ENCODE assay signal across 8 mouse cellular contexts in the genomic region with DNA sequence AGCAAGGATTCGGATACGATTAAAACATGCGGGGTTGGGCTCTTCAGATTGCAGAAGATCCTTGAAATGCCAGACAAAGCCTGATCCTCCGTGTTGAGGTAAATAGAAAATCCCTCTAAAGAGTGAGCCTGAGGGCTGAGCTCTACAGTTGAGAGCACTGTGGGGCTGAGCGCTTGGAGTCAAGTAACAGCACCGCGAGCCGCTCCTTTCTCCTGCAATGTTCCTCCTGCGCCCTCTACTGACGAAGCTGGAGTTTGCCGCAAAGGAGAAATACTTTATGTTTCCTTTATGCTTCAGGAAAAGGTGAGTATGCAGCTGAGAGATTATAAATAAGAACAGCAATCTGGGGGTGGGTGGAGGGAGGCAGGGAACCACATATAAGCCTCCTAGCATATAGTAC. TPM values are rescaled to one million over a fixed set of nuclear protein-coding genes. Genes with fewer than 3 reads are reported as not detected.
A peak's percentile ranks its signal among the peaks of the same experiment; 100 is the strongest.
DNase-seq lines count a peak whose midpoint lies in the region; ATAC-seq and TF ChIP-seq lines count a peak whose summit lies in the region.

No protein-coding gene starts in this region.

- no peaks in the 10 kb centered on the region for H3K27me3 ChIP-seq in heart, embryonic 11.5 days (ENCODE audit: control insufficient read depth, insufficient read depth, low read length)
- H3K27me3 ChIP-seq in cerebellum, adult 2 months (ENCODE audit: control insufficient read depth, insufficient read depth, low read length): no peaks in the 10 kb centered on the region
- no peaks in the 10 kb centered on the region for H3K27me3 ChIP-seq in forebrain, postnatal 0 days (ENCODE audit: insufficient read depth, low read length)
- no peaks in the 10 kb centered on the region for H3K27me3 ChIP-seq in midbrain, embryonic 11.5 days (ENCODE audit: control insufficient read depth, insufficient read depth, low read length)

- DNase-seq in heart, adult 11 months: peak; percentile 87
- peak; percentile 47 to 65 for DNase-seq in cerebellum, adult 2 months
- DNase-seq in forebrain, postnatal 0 days: peak; percentile 92
- DNase-seq in induced T-regulatory cell, adult 2 months (ENCODE audit: low read depth): peak; percentile 45
- peak; percentile 79 to 85 for DNase-seq in left cerebral cortex, adult 18-20 months (ENCODE audit: low spot score in 2 of 2)
- peak; percentile 93 for DNase-seq in midbrain, embryonic 11.5 days (ENCODE audit: low spot score, missing footprints)
- DNase-seq in skeletal muscle tissue, adult 2 months (ENCODE audit: low read depth, low spot score): peak; percentile 10

- no peak overlapping the region for H3K4me3 ChIP-seq in heart, embryonic 11.5 days (ENCODE audit: low read depth, low read length)
- no peak overlapping the region for H3K4me3 ChIP-seq in cerebellum, adult 2 months (replicated peaks; ENCODE audit: insufficient read depth, low read depth, low read length)
- no peak overlapping the region for H3K4me3 ChIP-seq in forebrain, postnatal 0 days (ENCODE audit: low read depth, low read length)
- no peak overlapping the region for H3K4me3 ChIP-seq in midbrain, embryonic 11.5 days (ENCODE audit: low read depth, low read length)

- no peaks in the 10 kb centered on the region for H3K36me3 ChIP-seq in heart, embryonic 11.5 days (ENCODE audit: control insufficient read depth, insufficient read depth, low read length)
- H3K36me3 ChIP-seq in forebrain, postnatal 0 days (ENCODE audit: insufficient read depth): no peaks in the 10 kb centered on the region
- no peaks in the 10 kb centered on the region for H3K36me3 ChIP-seq in midbrain, embryonic 11.5 days (ENCODE audit: control insufficient read depth, insufficient read depth, low read length)

- no peak for TF ChIP-seq POLR2A in cerebellum, adult 2 months (IDR thresholded peaks at IDR 0.05; ENCODE audit: borderline replicate concordance, insufficient read depth, low read length)

- H3K9me3 ChIP-seq in heart, embryonic 11.5 days (replicated peaks; ENCODE audit: control insufficient read depth, low read length): no peaks in the 10 kb centered on the region
- H3K9me3 ChIP-seq in forebrain, postnatal 0 days (ENCODE audit: low read length): no peaks in the 10 kb centered on the region
- H3K9me3 ChIP-seq in midbrain, embryonic 11.5 days (ENCODE audit: control insufficient read depth, low read length): no peaks in the 10 kb centered on the region

- H3K4me1 ChIP-seq in heart, embryonic 11.5 days (ENCODE audit: control insufficient read depth, insufficient read depth, low read length): no peaks in the 10 kb centered on the region
- H3K4me1 ChIP-seq in cerebellum, adult 2 months (ENCODE audit: control insufficient read depth, insufficient read depth, low read length): no peaks in the 10 kb centered on the region
- H3K4me1 ChIP-seq in forebrain, postnatal 0 days (ENCODE audit: insufficient read depth): no peaks in the 10 kb centered on the region
- H3K4me1 ChIP-seq in midbrain, embryonic 11.5 days (ENCODE audit: control insufficient read depth, insufficient read depth, low read length): no peaks in the 10 kb centered on the region

- WGBS in heart, embryonic 11.5 days (ENCODE audit: insufficient replicate concordance): 17% methylated on average over 11 of the region's 11 CpGs
- 17% methylated on average over 11 of the region's 11 CpGs for WGBS in cerebellum, adult 2 months
- 8% methylated on average over 11 of the region's 11 CpGs for WGBS in forebrain, postnatal 0 days
- WGBS in midbrain, embryonic 11.5 days: 15% methylated on average over 11 of the region's 11 CpGs

- TF ChIP-seq CTCF in cerebellum, adult 2 months (IDR thresholded peaks at IDR 0.05; ENCODE audit: borderline replicate concordance, insufficient read depth, low read depth, low read length): peak; percentile 89
- TF ChIP-seq CTCF in forebrain, postnatal 0 days (IDR thresholded peaks at IDR 0.05; ENCODE audit: low read depth): peak; percentile 96

- ATAC-seq in heart, embryonic 11.5 days (replicated peaks; ENCODE audit: insufficient number of reproducible peaks, low FRiP score, low TSS enrichment): no peak
- peak; percentile 92 for ATAC-seq in forebrain, postnatal 0 days
- ATAC-seq in midbrain, embryonic 11.5 days (ENCODE audit: low FRiP score): peak; percentile 75; the same call in 1 of the 2 replicates

- no peak overlapping the region for H3K27ac ChIP-seq in heart, embryonic 11.5 days (ENCODE audit: low read depth, low read length)
- H3K27ac ChIP-seq in cerebellum, adult 2 months (ENCODE audit: insufficient read depth, low read length): no peak overlapping the region
- H3K27ac ChIP-seq in forebrain, postnatal 0 days (ENCODE audit: low read depth, low read length): no peak overlapping the region
- H3K27ac ChIP-seq in midbrain, embryonic 11.5 days (ENCODE audit: low read depth, low read length): no peak overlapping the region

- no peak overlapping the region for H3K9ac ChIP-seq in heart, embryonic 11.5 days (ENCODE audit: low read depth, low read length)
- no peak overlapping the region for H3K9ac ChIP-seq in forebrain, postnatal 0 days
- H3K9ac ChIP-seq in midbrain, embryonic 11.5 days (ENCODE audit: low read length): no peak overlapping the region

- no peak overlapping the region for H3K4me2 ChIP-seq in heart, embryonic 11.5 days
- H3K4me2 ChIP-seq in forebrain, postnatal 0 days (ENCODE audit: low read depth): no peak overlapping the region
- H3K4me2 ChIP-seq in midbrain, embryonic 11.5 days: no peak overlapping the region

RNA-seq across cellular contexts. Expression of gene Qdpr, which starts 47.4 kb away (rescaled TPM):
- 82.5 and 84.0 TPM in 2 replicates for polyA plus RNA-seq in heart, embryonic 11.5 days (2014; fragmentation: Nextera tagmentation; extraction: Ambion mirVana)
- polyA plus RNA-seq in cerebellum, adult 2 months (2012; rRNA removed): 454 and 593 TPM in 2 replicates
- total RNA-seq in forebrain, postnatal 0 days (2014; rRNA removed): 28.1 and 42.2 TPM in 2 replicates
- 125 and 129 TPM in 2 replicates for polyA plus RNA-seq in forebrain, postnatal 0 days (2015; fragmentation: Nextera tagmentation; extraction: Ambion mirVana)
- 100 to 1,000 TPM; 150 to 168 TPM for total RNA-seq in left cerebral cortex, adult 18-20 months (2021)
- polyA plus RNA-seq in midbrain, embryonic 11.5 days (2014; fragmentation: Nextera tagmentation; extraction: Ambion mirVana): 102 and 110 TPM in 2 replicates

RNA-seq across cellular contexts. Expression of gene Clrn2, which starts 50.9 kb away (rescaled TPM):
- not detected in 2 replicates for polyA plus RNA-seq in heart, embryonic 11.5 days (2014; fragmentation: Nextera tagmentation; extraction: Ambion mirVana)
- polyA plus RNA-seq in cerebellum, adult 2 months (2012; rRNA removed): not detected in 2 replicates
- total RNA-seq in forebrain, postnatal 0 days (2014; rRNA removed): not detected in 2 replicates
- not detected in 2 replicates for polyA plus RNA-seq in forebrain, postnatal 0 days (2015; fragmentation: Nextera tagmentation; extraction: Ambion mirVana)
- total RNA-seq in left cerebral cortex, adult 18-20 months (2021): 1 to 10 TPM in 1 of 2 experiments, under 1 TPM in 1; 0.98 to 1.1 TPM
- polyA plus RNA-seq in midbrain, embryonic 11.5 days (2014; fragmentation: Nextera tagmentation; extraction: Ambion mirVana): 0.86 and 1.2 TPM in 2 replicates

Comparison
In these comparisons a context has a peak if more than half of its experiments do, and no peak if none do; other contexts are left out.
1. DNase-seq: peak in every context shown above with its lines; median percentile 93 in midbrain, embryonic 11.5 days; 92 in forebrain, postnatal 0 days; 87 in heart, adult 11 months; 82 in left cerebral cortex, adult 18-20 months; 56 in cerebellum, adult 2 months; 45 in induced T-regulatory cell, adult 2 months; 10 in skeletal muscle tissue, adult 2 months.